ENCODE assay signal across 16 mouse cellular contexts in the genomic region with DNA sequence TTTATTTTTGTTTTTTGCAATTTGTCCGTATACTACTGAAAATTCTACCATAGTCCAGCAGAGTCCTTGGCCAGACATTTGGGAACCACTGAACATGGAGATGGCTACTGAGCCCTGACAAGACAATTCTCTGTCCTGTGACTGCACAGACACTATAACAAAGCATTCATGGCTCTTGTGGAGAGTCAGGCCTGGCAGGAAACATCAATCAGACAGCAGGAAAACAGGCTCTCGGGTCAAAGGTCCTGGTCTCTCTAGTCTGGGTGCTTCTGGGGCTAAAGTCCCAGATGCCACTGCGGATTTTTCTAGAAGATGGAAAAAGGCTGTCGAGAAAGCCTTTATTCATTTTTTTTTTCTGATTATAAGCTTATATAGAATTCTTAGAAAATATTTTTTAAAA. TPM values are rescaled to one million over a fixed set of nuclear protein-coding genes. Genes with fewer than 3 reads are reported as not detected.
DNase-seq lines count a peak whose midpoint lies in the region; ATAC-seq and TF ChIP-seq lines count a peak whose summit lies in the region.
"Had no signal": no experiment of that assay in that cellular context is flagged by ENCODE, and none has a peak within 500 bp of the region (broad histone marks: within the 10 kb centered on the region; RNA-seq: fewer than 3 reads in every experiment).

No protein-coding gene starts in this region.

- no peaks in the 10 kb centered on the region for H3K36me3 ChIP-seq in kidney, embryonic 14.5 days (ENCODE audit: control insufficient read depth, insufficient read depth, low read length)
- no peaks in the 10 kb centered on the region for H3K36me3 ChIP-seq in kidney, postnatal 0 days (ENCODE audit: insufficient read depth, low read length)
- H3K36me3 ChIP-seq: embryonic facial prominence, embryonic 13.5 days; liver, embryonic 15.5 days had no signal

- H3K27me3 ChIP-seq in kidney, embryonic 14.5 days (ENCODE audit: control insufficient read depth, insufficient read depth, low read length), result no peaks in the 10 kb centered on the region
- no peaks in the 10 kb centered on the region for H3K27me3 ChIP-seq in kidney, postnatal 0 days (ENCODE audit: insufficient read depth, low read length)
- H3K27me3 ChIP-seq in cerebellum, adult 2 months (ENCODE audit: control insufficient read depth, insufficient read depth, low read length), result no peaks in the 10 kb centered on the region
- H3K27me3 ChIP-seq: embryonic facial prominence, embryonic 13.5 days; heart, embryonic 12.5 days had no signal

- TF ChIP-seq CTCF in kidney, postnatal 0 days (IDR thresholded peaks at IDR 0.05; ENCODE audit: low read depth), result no peak
- TF ChIP-seq CTCF in cerebellum, adult 2 months (IDR thresholded peaks at IDR 0.05; ENCODE audit: borderline replicate concordance, insufficient read depth, low read depth, low read length), result no peak

- no peak for TF ChIP-seq POLR2A in cerebellum, adult 2 months (IDR thresholded peaks at IDR 0.05; ENCODE audit: borderline replicate concordance, insufficient read depth, low read length)

- ATAC-seq in kidney, embryonic 14.5 days (ENCODE audit: low FRiP score, low TSS enrichment), result no peak
- no peak for ATAC-seq in kidney, postnatal 0 days (replicated peaks; ENCODE audit: low FRiP score, low read depth)
- ATAC-seq: forebrain, embryonic 16.5 days had no signal

- H3K9ac ChIP-seq in kidney, embryonic 14.5 days (ENCODE audit: low read depth, low read length), result no peak overlapping the region
- no peak overlapping the region for H3K9ac ChIP-seq in kidney, postnatal 0 days (ENCODE audit: low read depth, low read length)
- H3K9ac ChIP-seq: embryonic facial prominence, embryonic 13.5 days; heart, embryonic 12.5 days; liver, embryonic 15.5 days had no signal

- DNase-seq in kidney, adult 8-10 months, result peak; percentile 69 to 79
- DNase-seq in retina, embryonic 14.5 days (ENCODE audit: low spot score), result peak; percentile 59
- no peak for DNase-seq in retina, postnatal 1 day
- DNase-seq in kidney, postnatal 0 days (ENCODE audit: low spot score), result peak; percentile 36
- DNase-seq in cerebellum, adult 2 months, result no peak
- DNase-seq in gastrocnemius, postnatal 36 days, result no peak
- DNase-seq: cerebellum, postnatal 25 days; left cerebral cortex, postnatal 4 days; lung, postnatal 14 days had no signal

- H3K4me2 ChIP-seq in kidney, embryonic 14.5 days (replicated peaks; ENCODE audit: low read depth, low read length), result no peak overlapping the region
- H3K4me2 ChIP-seq in kidney, postnatal 0 days (ENCODE audit: low read length), result no peak overlapping the region
- H3K4me2 ChIP-seq: embryonic facial prominence, embryonic 13.5 days; heart, embryonic 12.5 days; liver, embryonic 15.5 days had no signal

- 42% methylated on average over 4 of the region's 4 CpGs for WGBS in kidney, embryonic 14.5 days
- WGBS in kidney, postnatal 0 days, result 49% methylated on average over 4 of the region's 4 CpGs
- 78% methylated on average over 4 of the region's 4 CpGs for whole genome bisulfite sequencing in cerebellum, adult 2 months

- H3K27ac ChIP-seq in kidney, embryonic 14.5 days (ENCODE audit: low read depth, low read length), result no peak overlapping the region
- H3K27ac ChIP-seq in kidney, postnatal 0 days, result no peak overlapping the region
- H3K27ac ChIP-seq in cerebellum, adult 2 months (ENCODE audit: insufficient read depth, low read length), result no peak overlapping the region
- H3K27ac ChIP-seq: embryonic facial prominence, embryonic 13.5 days; liver, embryonic 15.5 days had no signal

- H3K4me1 ChIP-seq in kidney, embryonic 14.5 days (ENCODE audit: control insufficient read depth, insufficient read depth, low read length), result peaks cover 5% of the 10 kb centered on the region
- 0 out of 2 replicates have a peak, but pooled peaks cover 4% of the 10 kb centered on the region for H3K4me1 ChIP-seq in kidney, postnatal 0 days (replicated peaks; ENCODE audit: insufficient read depth, low read length)
- peaks cover 9% of the 10 kb centered on the region for H3K4me1 ChIP-seq in cerebellum, adult 2 months (ENCODE audit: control insufficient read depth, insufficient read depth, low read length)

- H3K9me3 ChIP-seq in kidney, embryonic 14.5 days (ENCODE audit: control insufficient read depth, low read length), result no peaks in the 10 kb centered on the region
- no peaks in the 10 kb centered on the region for H3K9me3 ChIP-seq in kidney, postnatal 0 days (replicated peaks; ENCODE audit: low read length)
- H3K9me3 ChIP-seq: embryonic facial prominence, embryonic 13.5 days; heart, embryonic 12.5 days; liver, embryonic 15.5 days had no signal

- no peak overlapping the region for H3K4me3 ChIP-seq in kidney, embryonic 14.5 days (ENCODE audit: low read length)
- no peak overlapping the region for H3K4me3 ChIP-seq in kidney, postnatal 0 days (replicated peaks; ENCODE audit: low read depth, low read length)
- no peak overlapping the region for H3K4me3 ChIP-seq in cerebellum, adult 2 months (replicated peaks; ENCODE audit: insufficient read depth, low read depth, low read length)
- H3K4me3 ChIP-seq: embryonic facial prominence, embryonic 13.5 days; heart, embryonic 12.5 days; liver, embryonic 15.5 days; myocyte had no signal

- intact Hi-C loops in gastrocnemius, postnatal 36 days (cut with DNase I), result no loop called here

RNA-seq across cellular contexts. Expression of gene Pdia5, which starts 3.6 kb away (rescaled TPM):
- polyA plus RNA-seq in kidney, embryonic 14.5 days (2014; fragmentation: Nextera tagmentation; extraction: Ambion mirVana), result 20.8 and 29.5 TPM in 2 replicates
- 42.2 and 46.0 TPM in 2 replicates for polyA plus RNA-seq in kidney, postnatal 0 days (2015; fragmentation: Nextera tagmentation; extraction: Ambion mirVana)
- polyA plus RNA-seq in cerebellum, adult 2 months (2012; rRNA removed), result 2.3 and 3.4 TPM in 2 replicates
- 1 to 10 TPM; 1.7 to 1.9 TPM for total RNA-seq in gastrocnemius, postnatal 36 days (2021)

RNA-seq across cellular contexts. Expression of gene Sema5b, which starts 53.9 kb away (rescaled TPM):
- polyA plus RNA-seq in kidney, embryonic 14.5 days (2014; fragmentation: Nextera tagmentation; extraction: Ambion mirVana), result 4.9 and 8.4 TPM in 2 replicates
- polyA plus RNA-seq in kidney, postnatal 0 days (2015; fragmentation: Nextera tagmentation; extraction: Ambion mirVana), result 1.7 and 2.2 TPM in 2 replicates
- 10.7 and 13.5 TPM in 2 replicates for polyA plus RNA-seq in cerebellum, adult 2 months (2012; rRNA removed)
- under 1 TPM; 0.44 to 0.56 TPM for total RNA-seq in gastrocnemius, postnatal 36 days (2021)
- total RNA-seq: megakaryocyte-erythroid progenitor cell, adult 5-6 weeks had no signal
- polyA plus RNA-seq: myocyte had no signal

Comparison
In these comparisons a context has a peak if more than half of its experiments do, and no peak if none do; other contexts are left out.
1. DNase-seq: peak in kidney, adult 8-10 months (2 of 2), retina, embryonic 14.5 days (single experiment) and kidney, postnatal 0 days (single experiment); none in retina, postnatal 1 day (single experiment), cerebellum, adult 2 months (0 of 2) and gastrocnemius, postnatal 36 days (0 of 2).